Mouse (Mus musculus) erythroid progenitor cell, adult 5-6 weeks (primary cell): Measurements from ENCODE around the gene Acad11. TPM values are rescaled to one million over a fixed set of nuclear protein-coding genes. Genes with fewer than 3 reads are reported as not detected.

ENCODE experiments used
- ATAC-seq: replicated peaks from 2 replicates; pipeline ENCODE4 v1.8.0; 2016; ENCODE audit warnings: moderate number of reproducible peaks, mild to moderate bottlenecking, moderate TSS enrichment, inconsistent platforms; ENCODE audit not compliant: poor library complexity, low FRiP score, severe bottlenecking
- total RNA-seq, 2 experiments: library from RNA; stranded (forward) in 1 of 2; stranded (reverse) in 1 of 2; fragments of 150-400 nt in 1 of 2; fragments of 186-747, 209-891 nt in 1 of 2; gene quantifications; 2 replicates each; pipeline versions ENCODE4 v1.2.3 to v1.2.4; 2015 to 2017; ENCODE audit warnings: low replicate concordance in 2 of 2

The Acad11 gene
- total RNA-seq, 2 experiments from 2014 or later = 2.1 to 3.9 TPM

- ATAC-seq = no peak
These were observed 15.6 kb downstream of the Acad11 start for GRCm38 (mm10) chr9:104078780-104079179.

GRCm38 (mm10) chr9:104079379-104079778 is 16.2 kb downstream of the Acad11 start:
- peak; percentile 74 for ATAC-seq

GRCm38 (mm10) chr9:104080038-104080437 is 16.9 kb downstream of the Acad11 start:
- ATAC-seq = no peak

GRCm38 (mm10) chr9:104085730-104086429 is 22.7 kb downstream of the Acad11 start:
- ATAC-seq = no peak

GRCm38 (mm10) chr9:104088555-104088954 is 25.4 kb downstream of the Acad11 start:
- no peak for ATAC-seq

- ATAC-seq = no peak
These were observed 29.8 kb downstream of the Acad11 start for GRCm38 (mm10) chr9:104092945-104093344.

GRCm38 (mm10) chr9:104098256-104098655 is 35.1 kb downstream of the Acad11 start:
- no peak for ATAC-seq

- ATAC-seq = no peak
These were observed 35.9 kb downstream of the Acad11 start for GRCm38 (mm10) chr9:104099060-104099459.

- no peak for ATAC-seq
These were observed 37.6 kb downstream of the Acad11 start for GRCm38 (mm10) chr9:104100822-104101221.

GRCm38 (mm10) chr9:104101458-104101857 is 38.3 kb downstream of the Acad11 start:
- ATAC-seq = no peak

GRCm38 (mm10) chr9:104102301-104102700 is 39.1 kb downstream of the Acad11 start:
- no peak for ATAC-seq

GRCm38 (mm10) chr9:104102901-104103300 is 39.7 kb downstream of the Acad11 start:
- ATAC-seq = no peak

- no peak for ATAC-seq
These were observed 41.8 kb downstream of the Acad11 start for GRCm38 (mm10) chr9:104104986-104105385.

GRCm38 (mm10) chr9:104106930-104107329 is 43.8 kb downstream of the Acad11 start:
- no peak for ATAC-seq

- ATAC-seq = no peak
These were observed 44.3 kb downstream of the Acad11 start for GRCm38 (mm10) chr9:104107482-104107881.

- no peak for ATAC-seq
These were observed 45.5 kb downstream of the Acad11 start for GRCm38 (mm10) chr9:104108571-104109143.

- no peak for ATAC-seq
These were observed 46.0 kb downstream of the Acad11 start for GRCm38 (mm10) chr9:104109151-104109550.

GRCm38 (mm10) chr9:104123101-104123500 is 59.9 kb downstream of the Acad11 start:
- no peak for ATAC-seq

- no peak for ATAC-seq
These were observed 60.4 kb downstream of the Acad11 start for GRCm38 (mm10) chr9:104123622-104124021.

- no peak for ATAC-seq
These were observed 63.7 kb downstream of the Acad11 start, which contains the start of gene Ackr4 for GRCm38 (mm10) chr9:104126833-104127232. Ackr4 (minus strand) TSS chr9:104126933.

GRCm38 (mm10) chr9:104128110-104128509 is 64.9 kb downstream of the Acad11 start:
- no peak for ATAC-seq
